Mouse (Mus musculus) neural tube, embryonic 11.5 days (tissue): ENCODE results near the gene Zfp536. TPM values are rescaled to one million over a fixed set of nuclear protein-coding genes. Genes with fewer than 3 reads are reported as not detected.

ENCODE experiments used
- ATAC-seq: fragments of 200-750 bp; cut with Nextera tagmentation; 2 replicates; pipeline ENCODE4 v1.8.0; 2017; ENCODE audit warnings: moderate number of reproducible peaks, mild to moderate bottlenecking, moderate TSS enrichment, moderate library complexity; ENCODE audit not compliant: insufficient read depth, low FRiP score, low TSS enrichment
- DNase-seq: peaks from one replicate; pipeline ENCODE4 v3.0.0-alpha.2; 2015; ENCODE audit warnings: low spot score
- H3K27ac ChIP-seq: fragments of 300-500 bp; sonication (generic); 2 replicates; pipeline ENCODE4 v1.5.1; 2014; ENCODE audit warnings: low read depth, mild to moderate bottlenecking, low read length
- H3K27me3 ChIP-seq: fragments of 300-500 bp; sonication (generic); 2 replicates; pipeline ENCODE4 v1.6.1; 2014; ENCODE audit warnings: mild to moderate bottlenecking, low read length, mixed read lengths; ENCODE audit not compliant: control insufficient read depth, insufficient read depth
- H3K36me3 ChIP-seq: fragments of 300-500 bp; sonication (generic); 2 replicates; pipeline ENCODE4 v1.6.1; 2014; ENCODE audit warnings: mild to moderate bottlenecking, low read length, moderate library complexity, mixed read lengths; ENCODE audit not compliant: control insufficient read depth, insufficient read depth
- H3K4me1 ChIP-seq: fragments of 300-500 bp; sonication (generic); 2 replicates; pipeline ENCODE4 v1.6.1; 2014; ENCODE audit warnings: low read length, mixed read lengths; ENCODE audit not compliant: control insufficient read depth, insufficient read depth
- H3K4me2 ChIP-seq: fragments of 300-500 bp; sonication (generic); 2 replicates; pipeline ENCODE4 v1.6.1; 2014; ENCODE audit warnings: low read depth, mild to moderate bottlenecking, moderate library complexity
- H3K4me3 ChIP-seq: fragments of 300-500 bp; sonication (generic); 2 replicates; pipeline ENCODE4 v1.5.1; 2014; ENCODE audit warnings: low read depth, low read length
- H3K9ac ChIP-seq: fragments of 300-500 bp; sonication (generic); 2 replicates; pipeline ENCODE4 v1.6.1; 2014; ENCODE audit warnings: mild to moderate bottlenecking, low read length
- H3K9me3 ChIP-seq: fragments of 300-500 bp; sonication (generic); 2 replicates; pipeline ENCODE4 v1.6.1; 2016; ENCODE audit warnings: low read length; ENCODE audit not compliant: control insufficient read depth
- WGBS: fragments of 180-500 bp; shearing (Covaris S2); extraction: QIAGEN DNeasy Blood & Tissue Kit; methylation state at CpG from one replicate; pipeline ENCODE4 v1.1.7; 2014; 5-methylcytosine and 5-hydroxymethylcytosine counted together
- polyA plus RNA-seq: library from polyadenylated mRNA; unstranded; fragments of >200 nt; fragmentation: Nextera tagmentation; extraction: Ambion mirVana; gene quantifications from 2 replicates; pipeline ENCODE4 v1.2.1, GENCODE M21; 2014

Gene Zfp536
- polyA plus RNA-seq, 1 experiment from 2014 or later: 23.6 TPM

DNA sequence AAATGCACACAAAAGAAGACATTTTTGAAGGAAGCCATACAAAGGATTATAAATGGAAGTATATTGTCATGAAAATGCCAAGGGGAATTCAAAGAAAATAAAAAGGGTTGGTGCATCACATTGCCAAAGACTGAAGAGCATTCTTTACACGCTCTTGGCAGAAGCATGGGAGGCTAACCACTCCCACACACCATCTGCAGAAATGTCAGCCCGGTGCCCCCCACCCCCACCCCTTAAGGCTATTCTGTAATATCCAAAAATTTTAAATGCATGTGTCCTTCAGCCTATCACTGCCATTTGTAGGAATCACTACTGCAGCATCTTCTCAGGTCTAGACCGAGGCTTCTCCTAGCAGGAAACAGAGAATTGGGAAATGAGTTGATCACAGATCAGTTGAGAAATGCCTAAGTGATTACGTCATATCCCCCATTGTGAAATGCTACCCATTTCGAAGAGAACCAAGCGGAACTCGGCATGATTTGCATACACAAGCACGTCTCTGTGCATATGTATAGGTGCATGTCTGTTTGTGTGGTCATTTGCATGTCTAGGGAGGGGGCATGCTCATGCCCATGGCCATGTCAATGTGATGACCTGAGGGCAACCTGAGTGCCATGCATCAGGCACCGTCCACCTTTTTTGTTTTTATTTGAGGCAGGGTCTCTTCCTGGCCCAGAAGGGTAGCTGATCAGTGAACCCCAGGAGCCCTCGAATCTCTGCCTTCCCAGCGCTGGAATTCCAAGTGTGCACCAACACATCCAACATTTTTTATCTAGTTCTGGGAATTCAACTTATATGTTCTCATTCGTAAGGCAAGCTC, 179.0 kb downstream of the Zfp536 start:
- no peaks in the 10 kb centered on the region for H3K36me3 ChIP-seq
- H3K9me3 ChIP-seq: no peaks in the 10 kb centered on the region
- H3K4me2 ChIP-seq: no peak overlapping the region
- no peak overlapping the region for H3K4me3 ChIP-seq
- no peak overlapping the region for H3K27ac ChIP-seq
- 77% methylated on average over 12 of the region's 12 CpGs for WGBS
- peaks cover 3% of the 10 kb centered on the region; the same call in 1 of the 2 replicates for H3K4me1 ChIP-seq
- ATAC-seq (no peak), DNase-seq (no peak)
- no peaks in the 10 kb centered on the region for H3K27me3 ChIP-seq
- no peak overlapping the region for H3K9ac ChIP-seq

DNA sequence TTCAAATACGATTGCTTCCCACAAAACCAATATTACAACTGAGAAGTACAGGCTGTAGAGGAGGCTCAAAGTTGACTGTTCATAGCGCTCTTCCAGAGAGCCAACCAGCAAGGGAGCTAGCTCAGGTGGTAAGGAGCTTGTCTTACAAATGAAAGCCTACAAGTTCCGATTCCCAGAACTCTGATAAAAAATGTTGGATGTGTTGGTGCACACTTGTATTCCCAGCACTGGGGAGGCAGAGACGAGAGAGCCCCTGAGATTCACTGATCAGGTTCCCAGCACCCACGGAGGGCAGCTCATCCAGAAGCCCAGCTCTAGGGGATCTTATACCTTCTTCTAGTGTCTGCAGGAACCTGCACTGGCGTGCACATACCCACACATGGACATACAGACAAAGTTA, 179.9 kb downstream of the Zfp536 start:
- Histone ChIP-seq H3K4me1 (no peaks in the 10 kb centered on the region), H3K4me3 (no peak overlapping the region), H3K9ac (no peak overlapping the region), H3K4me2 (no peak overlapping the region), H3K36me3 (no peaks in the 10 kb centered on the region), H3K27ac (no peak overlapping the region), H3K27me3 (no peaks in the 10 kb centered on the region), H3K9me3 (no peaks in the 10 kb centered on the region)
- no peak for ATAC-seq
- WGBS: 88% methylated on average over 6 of the region's 6 CpGs
- DNase-seq: no peak

DNA sequence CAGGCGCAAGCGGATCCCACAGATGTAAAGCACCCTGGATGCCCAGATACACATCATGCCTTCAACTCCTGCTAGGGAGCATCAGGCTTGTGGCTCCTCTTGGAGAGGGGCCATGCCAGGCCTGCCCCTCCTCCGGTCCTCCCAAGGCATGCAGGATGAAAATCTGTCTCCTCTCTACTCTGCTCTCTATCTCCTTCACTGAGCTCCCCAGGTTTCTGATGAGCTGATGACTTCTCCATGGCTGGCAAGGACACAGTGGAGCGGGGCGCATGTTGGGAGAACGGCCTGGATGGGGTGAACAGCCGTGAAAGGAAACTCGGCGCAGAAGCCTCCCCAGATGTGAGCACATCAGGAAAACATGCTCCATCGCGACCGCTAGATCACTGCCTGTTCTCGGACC, 186.7 kb downstream of the Zfp536 start:
- Histone ChIP-seq H3K36me3 (no peaks in the 10 kb centered on the region), H3K4me1 (no peaks in the 10 kb centered on the region), H3K27ac (no peak overlapping the region), H3K4me2 (no peak overlapping the region), H3K4me3 (no peak overlapping the region), H3K9ac (no peak overlapping the region), H3K27me3 (no peaks in the 10 kb centered on the region), H3K9me3 (no peaks in the 10 kb centered on the region)
- ATAC-seq: no peak
- 90% methylated on average over 13 of the region's 13 CpGs for WGBS
- DNase-seq: no peak

DNA sequence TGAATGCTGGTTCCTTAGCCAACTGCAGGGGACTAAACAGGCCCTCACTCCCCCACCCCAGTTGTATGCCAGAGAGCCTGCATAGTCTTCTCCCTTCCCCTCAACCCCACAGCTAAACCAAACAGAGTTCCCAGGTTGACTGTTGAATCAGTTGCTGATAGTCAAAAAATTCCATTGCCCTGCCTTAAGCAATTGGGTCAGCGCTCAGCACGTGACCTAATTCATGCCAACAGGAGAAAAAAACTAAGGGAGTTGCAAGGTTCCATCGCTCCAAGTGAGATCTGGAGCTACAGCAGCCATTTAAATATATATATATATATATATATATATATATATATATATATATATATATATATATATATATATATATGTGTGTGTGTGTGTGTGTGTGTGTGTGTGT, 192.2 kb downstream of the Zfp536 start:
- Histone ChIP-seq H3K27ac (no peak overlapping the region), H3K4me2 (no peak overlapping the region), H3K9ac (no peak overlapping the region), H3K9me3 (no peaks in the 10 kb centered on the region), H3K36me3 (no peaks in the 10 kb centered on the region), H3K4me1 (no peaks in the 10 kb centered on the region), H3K4me3 (no peak overlapping the region), H3K27me3 (no peaks in the 10 kb centered on the region)
- no peak for DNase-seq
- 84% methylated on average over 3 of the region's 3 CpGs for WGBS
- no peak for ATAC-seq

DNA sequence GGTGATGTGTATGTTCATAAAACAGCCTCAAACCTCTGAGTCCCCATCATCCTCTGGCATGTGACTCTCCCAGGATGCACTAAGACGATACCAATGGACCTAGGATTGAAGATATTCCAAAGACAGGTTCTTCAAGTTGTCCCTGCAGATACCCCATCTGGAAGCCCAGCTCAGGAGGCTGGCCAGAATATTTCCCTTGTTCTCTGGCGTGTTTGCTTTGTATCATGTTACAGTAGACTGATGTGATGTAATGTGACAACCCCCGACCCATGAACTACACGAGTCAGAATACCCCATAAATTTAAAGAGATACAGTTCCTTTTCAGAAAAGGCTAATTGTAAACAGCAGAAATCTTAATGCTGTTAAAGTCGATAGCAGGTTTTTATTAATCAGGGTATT, 192.9 kb downstream of the Zfp536 start:
- no peaks in the 10 kb centered on the region for H3K9me3 ChIP-seq
- H3K27ac ChIP-seq: no peak overlapping the region
- no peaks in the 10 kb centered on the region for H3K27me3 ChIP-seq
- no peaks in the 10 kb centered on the region for H3K36me3 ChIP-seq
- H3K4me3 ChIP-seq: no peak overlapping the region
- DNase-seq: no peak
- no peak for ATAC-seq
- 54% methylated on average over 5 of the region's 5 CpGs for WGBS
- H3K4me2 ChIP-seq: no peak overlapping the region
- H3K4me1 ChIP-seq: no peaks in the 10 kb centered on the region
- H3K9ac ChIP-seq: no peak overlapping the region

DNA sequence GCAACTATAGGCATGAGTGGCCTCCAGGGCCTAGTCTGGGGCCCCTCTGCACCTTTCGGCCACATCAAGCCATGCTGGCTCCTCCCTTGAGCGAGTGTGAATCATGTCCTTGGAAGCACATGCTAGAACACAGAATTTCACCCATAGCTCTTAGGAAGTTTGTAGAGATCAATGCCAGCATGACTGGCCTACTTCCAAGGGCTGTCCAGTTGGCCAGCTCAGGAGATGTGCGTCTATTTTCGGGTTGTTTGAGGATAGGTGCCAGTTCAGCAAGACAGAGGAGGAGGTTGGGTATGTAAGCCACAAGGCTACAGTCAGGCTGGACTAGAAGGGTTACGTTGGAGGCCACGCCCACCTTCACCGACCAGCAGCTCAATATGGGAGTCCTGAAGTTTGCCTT, 201.4 kb downstream of the Zfp536 start:
- Histone ChIP-seq H3K4me1 (no peaks in the 10 kb centered on the region; the same call in 1 of the 2 replicates), H3K4me2 (no peak overlapping the region), H3K9ac (no peak overlapping the region), H3K36me3 (no peaks in the 10 kb centered on the region; the same call in 1 of the 2 replicates), H3K27me3 (no peaks in the 10 kb centered on the region), H3K9me3 (no peaks in the 10 kb centered on the region), H3K4me3 (no peak overlapping the region), H3K27ac (no peak overlapping the region)
- ATAC-seq (no peak), DNase-seq (no peak)
- WGBS: 95% methylated on average over 7 of the region's 7 CpGs

DNA sequence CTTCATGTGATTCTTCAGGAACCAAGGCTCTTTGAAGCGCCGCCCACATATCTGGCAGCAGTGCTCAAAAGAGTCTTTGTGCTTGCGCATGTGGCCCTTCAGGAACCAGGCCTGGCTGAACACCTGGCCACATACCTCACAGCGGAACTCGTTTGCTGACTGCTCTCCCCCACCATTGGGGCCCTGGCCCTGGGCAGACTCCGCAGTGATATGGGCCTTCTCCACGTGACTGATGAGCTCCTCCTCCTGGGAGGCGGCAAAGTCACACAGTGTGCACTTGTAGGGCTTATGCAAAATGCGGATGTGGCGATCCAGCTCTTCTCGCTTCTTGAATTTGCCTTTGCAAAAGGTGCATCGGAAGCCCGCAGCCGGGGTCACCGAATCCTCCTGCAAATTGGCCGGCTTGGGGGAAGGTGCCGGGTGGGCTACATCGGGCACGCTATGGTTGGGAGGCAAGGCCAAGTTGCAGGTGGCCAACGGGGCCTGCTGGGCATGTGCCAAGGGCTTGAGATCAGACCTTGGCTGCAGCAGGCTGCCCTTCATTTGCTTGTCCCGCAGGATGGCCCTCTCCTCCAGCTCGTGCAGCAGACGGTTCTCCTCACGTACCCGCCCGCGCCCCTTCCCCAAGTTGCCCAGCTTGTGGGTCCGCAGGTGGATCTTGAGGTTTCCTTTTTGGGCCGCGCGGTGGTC, 204.5 kb downstream of the Zfp536 start:
- H3K27ac ChIP-seq: no peak overlapping the region
- WGBS: 75% methylated on average over 31 of the region's 31 CpGs
- H3K9me3 ChIP-seq: no peaks in the 10 kb centered on the region
- H3K4me1 ChIP-seq: peaks cover 27% of the 10 kb centered on the region
- H3K4me2 ChIP-seq: no peak overlapping the region
- no peaks in the 10 kb centered on the region for H3K27me3 ChIP-seq
- DNase-seq (no peak), ATAC-seq (no peak)
- no peak overlapping the region for H3K4me3 ChIP-seq
- H3K9ac ChIP-seq: no peak overlapping the region
- H3K36me3 ChIP-seq: no peaks in the 10 kb centered on the region; the same call in 1 of the 2 replicates

DNA sequence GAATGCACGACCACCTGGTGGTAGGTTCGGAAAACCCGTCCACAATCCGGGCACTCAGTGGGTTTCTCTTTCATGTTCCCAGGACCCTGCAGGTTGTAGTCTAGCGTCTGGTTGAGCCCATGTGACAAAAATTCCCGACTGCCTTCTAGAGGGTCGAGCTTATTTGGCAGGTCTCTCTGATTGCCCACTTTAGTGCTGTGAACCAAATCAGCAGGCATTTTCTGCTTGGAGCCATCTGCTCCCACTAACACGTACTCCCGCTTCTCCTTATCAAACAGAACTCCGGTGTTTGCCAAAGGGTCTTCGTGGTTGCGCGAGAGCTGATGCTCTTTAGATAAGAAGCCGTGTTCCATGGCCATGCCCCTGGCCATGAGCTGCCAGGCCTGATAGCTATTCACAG, 205.4 kb downstream of the Zfp536 start:
- H3K27ac ChIP-seq: no peak overlapping the region
- no peaks in the 10 kb centered on the region for H3K9me3 ChIP-seq
- no peak overlapping the region for H3K9ac ChIP-seq
- no peak for ATAC-seq
- H3K27me3 ChIP-seq: no peaks in the 10 kb centered on the region
- WGBS: 86% methylated on average over 14 of the region's 14 CpGs
- H3K4me3 ChIP-seq: no peak overlapping the region
- DNase-seq: no peak
- no peak overlapping the region for H3K4me2 ChIP-seq
- H3K4me1 ChIP-seq: peaks cover 33% of the 10 kb centered on the region
- no peaks in the 10 kb centered on the region; the same call in 1 of the 2 replicates for H3K36me3 ChIP-seq

DNA sequence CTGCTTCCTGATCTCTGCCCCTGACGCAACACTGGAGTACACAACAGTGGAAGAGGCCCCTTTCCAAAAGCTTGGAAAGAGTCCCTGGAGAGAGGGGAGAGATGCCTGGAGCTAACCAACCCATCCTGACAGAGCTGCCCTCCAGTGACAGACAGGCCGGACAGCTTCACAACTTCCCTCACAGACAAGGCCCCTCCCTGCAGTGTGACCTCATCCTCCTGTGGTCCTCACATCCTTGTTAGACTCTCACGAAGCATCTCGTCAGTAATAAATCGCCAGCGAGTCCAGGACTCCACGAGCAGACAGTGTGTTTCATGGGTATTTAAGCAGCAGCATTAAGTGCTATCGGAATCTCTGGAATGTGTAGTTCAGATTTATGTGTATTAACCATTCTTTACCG, 207.4 kb downstream of the Zfp536 start:
- peak; percentile 57 for DNase-seq
- ATAC-seq: peak; percentile 42
- Histone ChIP-seq H3K4me3 (no peak overlapping the region), H3K9me3 (no peaks in the 10 kb centered on the region), H3K4me1 (peaks cover 47% of the 10 kb centered on the region), H3K27me3 (no peaks in the 10 kb centered on the region), H3K27ac (peak overlapping the region; percentile 60), H3K9ac (no peak overlapping the region), H3K4me2 (0 out of 2 replicates have a peak overlapping the region, but pooled peaks have one; percentile 14), H3K36me3 (no peaks in the 10 kb centered on the region; the same call in 1 of the 2 replicates)
- WGBS: 5% methylated on average over 9 of the region's 9 CpGs
